Mouse (Mus musculus) left cerebral cortex, adult 11 months (tissue): ENCODE measurements around the gene Ovgp1.
"Not testable (repeated sequence)": the region's sequence is repeated elsewhere in the genome, so short reads cannot be mapped to it uniquely, and the experiment has no call there.

Experiments used
- DNase-seq: peaks from one replicate; pipeline ENCODE4 v3.0.0; 2022; ENCODE audit warnings: low spot score

The Ovgp1 gene

GRCm38 (mm10) chr3:105994730-105995129 lies 21.2 kb downstream of the Ovgp1 start:
- DNase-seq, result no peak

- DNase-seq, result no peak
These were observed 27.3 kb downstream of the Ovgp1 start for GRCm38 (mm10) chr3:106000707-106001375.

- DNase-seq, result peak; percentile 22
These were observed 28.2 kb downstream of the Ovgp1 start for GRCm38 (mm10) chr3:106001416-106002370.

- DNase-seq, result not testable (repeated sequence)
These were observed 29.8 kb downstream of the Ovgp1 start for GRCm38 (mm10) chr3:106003360-106003759.

GRCm38 (mm10) chr3:106014546-106014945 lies 41.0 kb downstream of the Ovgp1 start, which contains the start of gene Pifo:
Gene Pifo, minus strand, starts transcription at chr3:106014646.
- DNase-seq, result no peak

- no peak for DNase-seq
These were observed 48.3 kb downstream of the Ovgp1 start for GRCm38 (mm10) chr3:106021840-106022239.

GRCm38 (mm10) chr3:106024135-106024534 lies 50.6 kb downstream of the Ovgp1 start:
- no peak for DNase-seq

GRCm38 (mm10) chr3:106032781-106033180 lies 59.3 kb downstream of the Ovgp1 start, which contains the start of gene Chil5:
Gene Chil5, minus strand, starts transcription at chr3:106032814.
- no peak for DNase-seq
